ENCODE assay signal across 23 mouse cellular contexts in genomic region chr11:45262198-45262597, GRCm38 (mm10).
"Had no signal": no experiment of that assay in that cellular context is flagged by ENCODE, and none has a peak within 500 bp of the region (broad histone marks: within the 10 kb centered on the region; RNA-seq: fewer than 3 reads in every experiment).

No protein-coding gene starts in this region.

- H3K9ac ChIP-seq: kidney, embryonic 15.5 days; liver, embryonic 12.5 days; liver, embryonic 15.5 days; lung, embryonic 15.5 days; midbrain, embryonic 13.5 days; neural tube, embryonic 13.5 days; stomach, embryonic 15.5 days had no signal

- H3K4me3 ChIP-seq: kidney, embryonic 15.5 days; left cerebral cortex, adult 2 months; liver, embryonic 12.5 days; liver, embryonic 15.5 days; lung, embryonic 15.5 days; megakaryocyte, embryonic 14.5 days; midbrain, embryonic 10.5 days; midbrain, embryonic 13.5 days; myocyte; neural tube, embryonic 13.5 days; stomach, embryonic 15.5 days had no signal

- H3K4me2 ChIP-seq: kidney, embryonic 15.5 days; liver, embryonic 12.5 days; liver, embryonic 15.5 days; lung, embryonic 15.5 days; midbrain, embryonic 13.5 days; neural tube, embryonic 13.5 days; stomach, embryonic 15.5 days had no signal

- H3K9me3 ChIP-seq: kidney, embryonic 15.5 days; liver, embryonic 12.5 days; liver, embryonic 15.5 days; lung, embryonic 15.5 days; midbrain, embryonic 10.5 days; midbrain, embryonic 13.5 days; neural tube, embryonic 13.5 days; stomach, embryonic 15.5 days had no signal

- H3K27ac ChIP-seq: kidney, embryonic 15.5 days; left cerebral cortex, adult 2 months; liver, embryonic 12.5 days; liver, embryonic 15.5 days; lung, embryonic 15.5 days; midbrain, embryonic 10.5 days; midbrain, embryonic 13.5 days; neural tube, embryonic 13.5 days; stomach, embryonic 15.5 days had no signal

- H3K4me1 ChIP-seq: kidney, embryonic 15.5 days; liver, embryonic 12.5 days; liver, embryonic 15.5 days; megakaryocyte, embryonic 14.5 days; stomach, embryonic 15.5 days had no signal

- DNase-seq: kidney, adult 8-10 months; kidney, postnatal 10 days; kidney, postnatal 36 days; layer of hippocampus, postnatal 36 days; liver; lung, adult 18-20 months; lung, postnatal 10 days; lung, postnatal 36 days; right cerebral cortex, postnatal 4 days; spleen, adult 18-20 months; thymus, postnatal 25 days had no signal

- H3K27me3 ChIP-seq: kidney, embryonic 15.5 days; liver, embryonic 12.5 days; liver, embryonic 15.5 days; lung, embryonic 15.5 days; megakaryocyte, embryonic 14.5 days; midbrain, embryonic 13.5 days; neural tube, embryonic 13.5 days; stomach, embryonic 15.5 days had no signal

- ATAC-seq: liver, embryonic 12.5 days; midbrain, embryonic 13.5 days; midbrain, embryonic 16.5 days had no signal

- H3K36me3 ChIP-seq: kidney, embryonic 15.5 days; liver, embryonic 12.5 days; liver, embryonic 15.5 days; lung, embryonic 15.5 days; midbrain, embryonic 10.5 days; midbrain, embryonic 13.5 days; neural tube, embryonic 13.5 days; stomach, embryonic 15.5 days had no signal
